Mouse (Mus musculus) lung, embryonic 16.5 days (tissue): ENCODE results near the gene Klhl31. TPM values are rescaled to one million over a fixed set of nuclear protein-coding genes. Genes with fewer than 3 reads are reported as not detected.

Experiments
- ATAC-seq: fragments of 200-750 bp; cut with Nextera tagmentation; 2 replicates; pipeline ENCODE4 v1.8.0; 2017; ENCODE audit warnings: low read depth, mild to moderate bottlenecking, moderate library complexity
- H3K27ac ChIP-seq: fragments of 300-500 bp; sonication (generic); 2 replicates; pipeline ENCODE4 v1.5.1; 2014; ENCODE audit warnings: mild to moderate bottlenecking, control low read depth, low read length
- H3K27me3 ChIP-seq: fragments of 300-500 bp; sonication (generic); 2 replicates; pipeline ENCODE4 v1.6.1; 2014; ENCODE audit warnings: low read depth, low read length, mixed read lengths; ENCODE audit not compliant: control insufficient read depth, insufficient read depth
- H3K36me3 ChIP-seq: fragments of 300-500 bp; sonication (generic); 2 replicates; pipeline ENCODE4 v1.6.1; 2014; ENCODE audit warnings: low read length; ENCODE audit not compliant: control insufficient read depth, insufficient read depth
- H3K4me1 ChIP-seq: fragments of 300-500 bp; sonication (generic); replicated peaks from 2 replicates; pipeline ENCODE4 v1.6.1; 2014; ENCODE audit warnings: low read length, mixed read lengths; ENCODE audit not compliant: control insufficient read depth, insufficient read depth
- H3K4me2 ChIP-seq: fragments of 300-500 bp; sonication (generic); 2 replicates; pipeline ENCODE4 v1.6.1; 2014; ENCODE audit warnings: low read depth, low read length, control low read depth
- H3K4me3 ChIP-seq: fragments of 300-500 bp; sonication (generic); 2 replicates; pipeline ENCODE4 v1.5.1; 2014; ENCODE audit warnings: mild to moderate bottlenecking, low read length, control low read depth
- H3K9ac ChIP-seq: fragments of 300-500 bp; sonication (generic); 2 replicates; pipeline ENCODE4 v1.6.1; 2014; ENCODE audit warnings: low read length, control low read depth
- H3K9me3 ChIP-seq: fragments of 300-500 bp; sonication (generic); 2 replicates; pipeline ENCODE4 v1.6.1; 2016; ENCODE audit warnings: low read length; ENCODE audit not compliant: control insufficient read depth
- WGBS: fragments of 180-500 bp; shearing (Covaris S2); extraction: QIAGEN DNeasy Blood & Tissue Kit; methylation state at CpG from one replicate; pipeline ENCODE4 v1.1.7; 2014; 5-methylcytosine and 5-hydroxymethylcytosine counted together
- polyA plus RNA-seq: library from polyadenylated mRNA; unstranded; fragments of >200 nt; fragmentation: Nextera tagmentation; extraction: Ambion mirVana; gene quantifications from 2 replicates; pipeline ENCODE4 v1.2.1, GENCODE M21; 2015

Klhl31 gene
- polyA plus RNA-seq, 1 experiment from 2014 or later = 1.5 TPM

DNA sequence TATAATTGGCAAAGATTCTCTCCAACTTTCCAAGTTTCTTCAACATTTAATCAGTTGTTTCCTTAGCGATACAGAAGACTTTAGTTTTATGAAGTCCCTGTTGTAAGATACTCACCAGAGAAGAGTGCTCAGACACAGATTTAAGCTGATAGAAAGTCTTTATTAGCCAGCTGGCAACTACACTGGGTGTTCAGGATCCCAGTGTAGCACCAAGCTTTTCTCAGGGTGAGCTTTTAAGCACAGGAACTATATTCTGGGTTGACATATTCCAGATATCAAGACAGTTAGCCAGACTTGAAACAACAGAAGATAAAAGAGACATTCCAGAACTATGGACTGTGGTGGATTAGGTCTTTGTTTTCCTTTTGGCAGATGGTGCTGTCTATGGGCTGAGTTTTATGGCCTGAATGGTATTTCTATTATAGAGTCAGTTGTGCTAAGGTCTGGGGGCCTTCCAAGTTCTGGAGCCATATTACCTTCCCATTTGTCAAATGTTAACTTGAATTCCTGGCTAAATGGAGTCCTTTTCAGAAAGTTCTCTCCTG is 32.3 kb upstream of the Klhl31 start:
- Histone ChIP-seq H3K27ac (no peak overlapping the region), H3K4me1 (no peaks in the 10 kb centered on the region), H3K36me3 (no peaks in the 10 kb centered on the region), H3K9ac (no peak overlapping the region), H3K27me3 (no peaks in the 10 kb centered on the region), H3K4me3 (no peak overlapping the region), H3K4me2 (no peak overlapping the region), H3K9me3 (no peaks in the 10 kb centered on the region)
- no peak for ATAC-seq
- WGBS = 85% methylated on average over 1 of the region's 1 CpGs

DNA sequence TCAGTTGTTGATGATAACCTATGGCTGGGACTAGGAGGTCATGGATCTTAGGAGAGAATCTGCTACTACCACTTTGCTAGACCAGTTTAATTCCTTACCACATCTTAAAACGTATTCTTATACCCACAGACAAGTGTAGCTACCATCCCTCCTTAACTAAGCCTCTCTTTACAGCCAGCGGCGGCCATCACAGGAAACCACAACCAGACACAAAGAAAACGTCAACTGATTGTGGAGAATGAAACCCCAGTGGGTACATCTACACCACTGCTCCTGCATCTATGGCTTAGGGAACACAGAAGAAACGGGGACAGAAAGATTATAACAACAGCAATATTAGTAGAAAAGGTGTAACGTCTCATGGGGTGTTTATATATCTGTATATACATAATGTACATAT is 29.0 kb upstream of the Klhl31 start:
- H3K4me2 ChIP-seq = no peak overlapping the region
- no peak for ATAC-seq
- WGBS = 74% methylated on average over 6 of the region's 6 CpGs

DNA sequence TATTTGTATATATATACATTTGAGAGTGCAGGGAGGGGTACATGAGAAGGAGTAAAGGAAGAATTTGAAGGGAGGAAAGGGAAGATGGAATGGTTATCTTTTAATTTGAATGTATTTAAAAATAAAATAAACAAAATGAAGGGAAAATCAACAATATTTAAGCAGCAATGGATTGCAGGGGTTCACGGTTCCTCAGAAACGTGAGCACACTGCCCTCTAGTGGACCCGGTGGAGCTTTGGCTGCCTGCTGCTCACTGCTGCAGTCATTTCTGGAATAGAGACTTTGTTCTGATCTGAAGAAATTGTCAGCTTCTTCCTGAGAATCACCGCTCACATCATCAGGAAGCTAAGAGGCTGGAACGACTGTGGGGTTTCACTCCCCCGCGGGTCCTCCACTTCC is 28.5 kb upstream of the Klhl31 start:
- no peak for ATAC-seq
- WGBS = 15% methylated on average over 5 of the region's 7 CpGs

More for the DNA sequence above, 29.0 kb upstream of the Klhl31 start:
- H3K27ac ChIP-seq = no peak overlapping the region
- no peak overlapping the region for H3K4me3 ChIP-seq
- H3K36me3 ChIP-seq = no peaks in the 10 kb centered on the region
- H3K9me3 ChIP-seq = no peaks in the 10 kb centered on the region
- no peak overlapping the region for H3K9ac ChIP-seq
- H3K4me1 ChIP-seq = no peaks in the 10 kb centered on the region
- H3K27me3 ChIP-seq = no peaks in the 10 kb centered on the region

DNA sequence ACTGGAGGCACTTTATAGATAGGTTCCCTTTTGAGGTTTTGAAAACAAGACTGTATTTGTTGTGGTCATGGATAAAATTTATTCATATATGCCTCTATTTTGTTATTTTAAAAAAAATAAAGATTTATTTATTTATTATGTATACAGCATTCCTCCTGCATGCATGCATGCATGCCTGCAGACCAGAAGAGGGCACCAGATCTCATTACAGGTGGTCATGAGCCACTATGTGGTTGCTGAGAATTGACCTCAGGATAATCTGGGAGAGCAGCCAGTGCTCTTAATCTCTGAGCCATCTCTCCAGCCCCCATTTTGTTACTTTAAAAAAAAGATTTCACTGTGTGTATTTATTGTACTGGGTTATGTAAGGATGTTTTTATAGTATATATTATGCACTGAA is 25.5 kb upstream of the Klhl31 start:
- no peaks in the 10 kb centered on the region for H3K27me3 ChIP-seq
- no peak overlapping the region for H3K4me2 ChIP-seq
- H3K36me3 ChIP-seq = no peaks in the 10 kb centered on the region
- H3K27ac ChIP-seq = no peak overlapping the region
- no peaks in the 10 kb centered on the region for H3K4me1 ChIP-seq
- H3K9me3 ChIP-seq = no peaks in the 10 kb centered on the region
- ATAC-seq = no peak
- no peak overlapping the region for H3K9ac ChIP-seq
- H3K4me3 ChIP-seq = no peak overlapping the region

More for the DNA sequence above, 28.5 kb upstream of the Klhl31 start:
- Histone ChIP-seq H3K9me3 (no peaks in the 10 kb centered on the region), H3K36me3 (no peaks in the 10 kb centered on the region), H3K4me3 (no peak overlapping the region), H3K9ac (no peak overlapping the region), H3K27ac (no peak overlapping the region), H3K27me3 (no peaks in the 10 kb centered on the region), H3K4me2 (no peak overlapping the region), H3K4me1 (no peaks in the 10 kb centered on the region)

DNA sequence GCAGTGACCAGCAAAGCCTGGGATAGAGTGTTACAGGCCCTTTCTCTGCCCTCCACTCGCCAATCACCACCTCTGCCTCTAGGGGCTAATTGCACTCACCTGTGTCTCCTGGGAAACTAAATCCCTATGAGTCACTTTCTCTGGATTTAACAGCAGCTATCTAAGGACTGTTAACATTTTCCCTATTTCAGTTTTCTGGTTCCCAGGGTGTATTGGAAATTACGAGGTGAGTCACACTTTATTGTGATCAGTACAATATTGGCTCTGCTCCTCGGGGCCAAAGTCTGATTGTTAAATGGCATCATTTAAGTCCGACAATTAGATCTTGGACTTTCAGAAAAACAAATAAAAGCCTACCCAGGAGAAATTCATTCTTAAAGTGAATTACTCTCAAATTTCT is 24.0 kb upstream of the Klhl31 start:
- Histone ChIP-seq H3K27ac (no peak overlapping the region), H3K27me3 (no peaks in the 10 kb centered on the region), H3K4me3 (no peak overlapping the region), H3K9ac (no peak overlapping the region), H3K4me2 (no peak overlapping the region), H3K4me1 (no peaks in the 10 kb centered on the region), H3K36me3 (no peaks in the 10 kb centered on the region), H3K9me3 (no peaks in the 10 kb centered on the region)
- WGBS = 74% methylated on average over 4 of the region's 4 CpGs
- no peak for ATAC-seq

DNA sequence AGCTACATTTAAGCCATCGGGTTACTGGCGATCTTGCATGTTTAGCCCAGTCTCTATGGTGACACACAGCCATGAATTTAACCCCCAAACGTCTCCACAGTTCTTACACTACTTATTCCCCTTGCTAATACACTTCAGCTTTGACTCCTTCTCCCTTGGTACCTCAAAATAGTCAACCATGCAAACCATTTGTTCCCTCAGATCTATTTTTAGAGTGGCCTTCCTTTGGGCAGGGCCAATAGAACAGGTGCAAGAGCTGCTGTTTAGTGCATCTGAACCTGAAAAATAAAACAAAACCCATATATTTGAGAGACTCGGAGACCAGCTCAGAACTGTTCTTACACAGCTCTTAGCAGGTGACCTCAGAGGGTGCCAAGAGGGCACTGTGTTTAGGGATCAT is 20.4 kb upstream of the Klhl31 start:
- WGBS = 53% methylated on average over 4 of the region's 4 CpGs
- H3K9ac ChIP-seq = no peak overlapping the region
- H3K4me3 ChIP-seq = no peak overlapping the region
- H3K27ac ChIP-seq = no peak overlapping the region
- no peaks in the 10 kb centered on the region for H3K9me3 ChIP-seq
- H3K4me2 ChIP-seq = no peak overlapping the region
- ATAC-seq = no peak
- H3K36me3 ChIP-seq = no peaks in the 10 kb centered on the region
- H3K27me3 ChIP-seq = no peaks in the 10 kb centered on the region
- peaks cover 4% of the 10 kb centered on the region; the same call in 1 of the 2 replicates for H3K4me1 ChIP-seq

DNA sequence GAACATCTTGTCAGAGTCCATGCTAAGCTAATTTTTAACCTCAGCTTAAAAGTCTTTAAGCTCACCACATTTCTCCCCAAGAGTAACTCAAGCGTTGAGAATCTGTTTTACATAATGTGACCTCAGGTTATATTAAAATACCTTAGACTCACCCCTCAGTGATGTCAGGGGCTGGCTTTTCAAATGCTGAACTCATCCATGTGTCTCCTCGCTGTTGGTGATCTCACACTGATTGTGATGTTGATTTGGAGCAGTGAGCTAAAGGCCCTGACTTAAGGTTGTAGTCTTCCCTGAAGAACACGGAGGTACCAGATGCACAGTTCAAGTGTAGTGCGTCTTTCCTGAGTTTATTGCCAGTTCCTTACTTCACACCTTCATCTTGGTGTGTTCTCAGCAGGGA is 19.5 kb upstream of the Klhl31 start:
- Histone ChIP-seq H3K9me3 (no peaks in the 10 kb centered on the region), H3K4me2 (no peak overlapping the region), H3K27me3 (no peaks in the 10 kb centered on the region), H3K27ac (no peak overlapping the region), H3K4me1 (peaks cover 4% of the 10 kb centered on the region; the same call in 1 of the 2 replicates), H3K36me3 (no peaks in the 10 kb centered on the region), H3K4me3 (no peak overlapping the region), H3K9ac (no peak overlapping the region)
- WGBS = 57% methylated on average over 4 of the region's 4 CpGs
- ATAC-seq = no peak

DNA sequence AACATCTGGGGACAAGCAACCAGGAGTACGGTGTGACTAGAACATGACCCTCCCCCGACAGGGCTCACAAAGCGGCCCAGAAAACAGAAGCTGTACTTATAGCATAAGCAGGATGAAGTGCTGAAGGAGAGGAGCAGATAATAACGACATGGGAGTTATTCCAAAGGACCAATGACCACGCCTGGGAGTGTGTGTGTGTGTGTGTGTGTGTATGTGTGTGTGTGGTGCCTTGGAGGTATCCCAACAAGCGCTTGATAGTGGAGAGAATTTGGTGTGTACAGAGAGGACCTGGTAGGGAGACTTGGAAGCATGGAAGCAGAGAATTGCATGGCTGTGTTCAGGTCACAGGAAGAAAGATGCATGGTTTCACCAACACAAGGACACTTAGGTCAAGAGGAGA is 18.5 kb upstream of the Klhl31 start:
- no peak for ATAC-seq

DNA sequence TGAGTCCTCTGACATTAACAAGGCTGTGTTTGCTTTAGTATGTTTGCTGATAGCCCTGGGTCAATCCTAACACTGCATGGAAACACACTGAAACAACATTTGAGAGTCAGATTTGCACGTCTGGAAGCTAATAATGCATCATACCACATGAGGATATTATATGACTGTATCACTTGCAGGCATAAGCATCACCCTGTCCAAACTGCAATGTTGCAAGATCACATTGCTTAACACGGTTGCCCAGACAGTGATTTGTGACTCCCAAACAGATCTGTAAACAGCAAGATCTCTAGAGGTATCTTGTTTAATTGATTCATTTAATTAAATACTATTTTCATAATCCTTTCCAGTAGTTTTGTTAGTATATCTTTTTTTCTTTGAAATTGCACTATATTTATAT is 17.9 kb upstream of the Klhl31 start:
- no peak overlapping the region for H3K4me3 ChIP-seq
- H3K27me3 ChIP-seq = no peaks in the 10 kb centered on the region
- no peaks in the 10 kb centered on the region for H3K9me3 ChIP-seq
- H3K4me1 ChIP-seq = peaks cover 4% of the 10 kb centered on the region; the same call in 1 of the 2 replicates
- H3K36me3 ChIP-seq = no peaks in the 10 kb centered on the region
- 59% methylated on average over 2 of the region's 2 CpGs for WGBS
- no peak overlapping the region for H3K27ac ChIP-seq
- no peak overlapping the region for H3K4me2 ChIP-seq
- no peak overlapping the region for H3K9ac ChIP-seq
- no peak for ATAC-seq

More for the DNA sequence above, 18.5 kb upstream of the Klhl31 start:
- 46% methylated on average over 6 of the region's 6 CpGs for WGBS
- Histone ChIP-seq H3K4me3 (no peak overlapping the region), H3K36me3 (no peaks in the 10 kb centered on the region), H3K27ac (no peak overlapping the region), H3K9me3 (no peaks in the 10 kb centered on the region), H3K4me2 (no peak overlapping the region), H3K4me1 (peaks cover 4% of the 10 kb centered on the region; the same call in 1 of the 2 replicates), H3K9ac (no peak overlapping the region), H3K27me3 (no peaks in the 10 kb centered on the region)

DNA sequence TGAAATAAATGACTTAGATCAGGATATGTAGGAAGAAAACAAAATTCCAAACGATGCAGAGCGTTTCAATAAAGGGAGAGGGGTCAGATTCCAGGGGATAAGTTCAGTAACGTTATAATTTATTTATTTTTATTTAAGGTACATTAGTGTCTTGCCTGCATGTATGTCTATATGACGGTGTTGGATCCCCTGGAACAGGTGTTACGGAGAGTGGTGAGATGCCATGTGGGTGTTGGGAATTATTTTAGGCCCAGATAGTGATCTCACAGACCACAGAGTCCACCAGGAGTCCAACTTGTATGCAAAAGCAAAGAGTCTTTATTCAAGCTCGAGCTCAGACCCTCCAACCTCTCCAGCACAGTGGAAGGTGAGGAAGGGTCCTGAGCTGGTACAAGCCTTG is 16.2 kb upstream of the Klhl31 start:
- Histone ChIP-seq H3K27ac (no peak overlapping the region), H3K4me1 (peaks cover 4% of the 10 kb centered on the region; the same call in 1 of the 2 replicates), H3K9me3 (no peaks in the 10 kb centered on the region), H3K36me3 (no peaks in the 10 kb centered on the region), H3K4me2 (no peak overlapping the region), H3K27me3 (no peaks in the 10 kb centered on the region), H3K9ac (no peak overlapping the region), H3K4me3 (no peak overlapping the region)
- no peak for ATAC-seq
- 73% methylated on average over 6 of the region's 6 CpGs for WGBS
